Mouse (Mus musculus): ENCODE measurements around the gene Iars2. TPM values are rescaled to one million over a fixed set of nuclear protein-coding genes. Genes with fewer than 3 reads are reported as not detected.
A peak's percentile ranks its signal among the peaks of the same experiment; 100 is the strongest.

Gene Iars2
- polyA plus RNA-seq, 1 experiment = 9.0 TPM

- peaks cover 37% of the 10 kb centered on the region for H3K36me3 ChIP-seq (ENCODE audit: control insufficient read depth, insufficient read depth, low read length)
- peak overlapping the region; percentile 96 for H3K27ac ChIP-seq (ENCODE audit: insufficient read depth, low read depth, low read length)
- TF ChIP-seq CTCF (IDR thresholded peaks at IDR 0.05; ENCODE audit: extremely low read depth, insufficient read length, insufficient replicate concordance, low read depth, low read length) (no peak), POLR2A (IDR thresholded peaks at IDR 0.05; ENCODE audit: low read depth, low read length) (no peak; the same call in 1 of the 2 replicates)
- no peak overlapping the region for H3K4me3 ChIP-seq (ENCODE audit: low read depth, low read length)
- no peaks in the 10 kb centered on the region for H3K27me3 ChIP-seq (ENCODE audit: control insufficient read depth, insufficient read depth, low read length)
- H3K4me1 ChIP-seq (ENCODE audit: control insufficient read depth, insufficient read depth, insufficient read length, low read length) = peaks cover 11% of the 10 kb centered on the region
- WGBS = 38% methylated on average over 9 of the region's 9 CpGs
Measured at GRCm38 (mm10) chr1:185271373-185271772, 57.8 kb downstream of the Iars2 start.

GRCm38 (mm10) chr1:185270403-185271097 is 58.6 kb downstream of the Iars2 start:
- Histone ChIP-seq H3K36me3 (ENCODE audit: control insufficient read depth, insufficient read depth, low read length) (peaks cover 36% of the 10 kb centered on the region), H3K4me3 (ENCODE audit: low read depth, low read length) (no peak overlapping the region; the same call in 1 of the 2 replicates), H3K27me3 (ENCODE audit: control insufficient read depth, insufficient read depth, low read length) (no peaks in the 10 kb centered on the region), H3K4me1 (ENCODE audit: control insufficient read depth, insufficient read depth, insufficient read length, low read length) (peaks cover 11% of the 10 kb centered on the region), H3K27ac (ENCODE audit: insufficient read depth, low read depth, low read length) (peak overlapping the region; percentile 96)
- 33% methylated on average over 8 of the region's 8 CpGs for WGBS
- TF ChIP-seq POLR2A (IDR thresholded peaks at IDR 0.05; ENCODE audit: low read depth, low read length) (no peak), CTCF (IDR thresholded peaks at IDR 0.05; ENCODE audit: extremely low read depth, insufficient read length, insufficient replicate concordance, low read depth, low read length) (no peak)

DNA sequence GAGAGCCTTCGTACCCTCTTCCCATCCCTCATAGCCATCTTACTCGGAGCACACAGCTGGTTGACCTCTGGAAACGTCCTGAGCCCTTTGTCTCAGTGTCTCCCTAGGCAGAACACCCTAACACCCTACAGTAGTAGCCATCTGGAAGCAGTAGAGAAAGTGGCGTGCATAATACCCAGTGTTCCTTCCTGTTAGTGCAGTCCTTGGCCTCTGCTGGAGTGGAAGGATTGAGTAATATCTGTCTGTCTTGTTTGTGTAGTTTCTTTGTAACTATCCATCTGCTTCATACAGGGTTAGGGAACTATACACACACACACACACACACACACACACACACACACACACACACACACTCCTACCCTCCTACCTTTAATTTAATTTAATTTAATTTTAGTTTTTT is 60.5 kb downstream of the Iars2 start:
- Histone ChIP-seq H3K27ac (ENCODE audit: insufficient read depth, low read depth, low read length) (no peak overlapping the region), H3K4me1 (ENCODE audit: control insufficient read depth, insufficient read depth, insufficient read length, low read length) (peaks cover 11% of the 10 kb centered on the region), H3K4me3 (ENCODE audit: low read depth, low read length) (no peak overlapping the region), H3K27me3 (ENCODE audit: control insufficient read depth, insufficient read depth, low read length) (no peaks in the 10 kb centered on the region), H3K36me3 (ENCODE audit: control insufficient read depth, insufficient read depth, low read length) (peaks cover 40% of the 10 kb centered on the region)
- 91% methylated on average over 4 of the region's 4 CpGs for WGBS
- TF ChIP-seq POLR2A (IDR thresholded peaks at IDR 0.05; ENCODE audit: low read depth, low read length) = no peak

- Histone ChIP-seq H3K36me3 (ENCODE audit: control insufficient read depth, insufficient read depth, low read length) (peaks cover 55% of the 10 kb centered on the region), H3K27me3 (ENCODE audit: control insufficient read depth, insufficient read depth, low read length) (no peaks in the 10 kb centered on the region), H3K27ac (ENCODE audit: insufficient read depth, low read depth, low read length) (no peak overlapping the region), H3K4me3 (ENCODE audit: low read depth, low read length) (no peak overlapping the region), H3K4me1 (ENCODE audit: control insufficient read depth, insufficient read depth, insufficient read length, low read length) (no peaks in the 10 kb centered on the region)
- 70% methylated on average over 14 of the region's 14 CpGs for WGBS
- TF ChIP-seq CTCF (IDR thresholded peaks at IDR 0.05; ENCODE audit: extremely low read depth, insufficient read length, insufficient replicate concordance, low read depth, low read length) (peak; percentile 11; the same call in 1 of the 2 replicates), POLR2A (IDR thresholded peaks at IDR 0.05; ENCODE audit: low read depth, low read length) (no peak)
Measured at GRCm38 (mm10) chr1:185262565-185262964, 66.6 kb downstream of the Iars2 start.

DNA sequence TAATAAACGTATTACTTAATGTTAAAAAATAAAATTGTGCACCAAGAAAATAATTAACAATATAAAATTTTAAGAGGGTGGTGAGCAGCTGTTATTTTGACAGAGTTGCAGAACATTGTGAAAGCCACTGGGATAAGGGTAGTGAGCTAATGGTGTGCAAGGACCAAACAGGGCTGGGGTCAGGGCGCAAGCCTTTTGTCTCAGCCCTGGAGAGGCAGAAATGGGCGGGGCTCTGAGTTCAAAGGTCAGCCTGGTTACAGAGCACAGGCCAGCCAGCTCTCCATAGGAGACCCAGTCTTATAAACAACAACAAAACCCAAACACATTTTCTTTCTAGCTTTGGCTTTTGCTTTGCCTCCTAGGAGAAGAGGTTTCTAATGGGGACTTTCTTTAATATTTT is 72.4 kb downstream of the Iars2 start:
- Histone ChIP-seq H3K27me3 (ENCODE audit: control insufficient read depth, insufficient read depth, low read length) (no peaks in the 10 kb centered on the region), H3K36me3 (ENCODE audit: control insufficient read depth, insufficient read depth, low read length) (peaks cover 38% of the 10 kb centered on the region), H3K4me3 (ENCODE audit: low read depth, low read length) (no peak overlapping the region), H3K4me1 (ENCODE audit: control insufficient read depth, insufficient read depth, insufficient read length, low read length) (peaks cover 20% of the 10 kb centered on the region), H3K27ac (ENCODE audit: insufficient read depth, low read depth, low read length) (no peak overlapping the region)
- whole genome bisulfite sequencing = 46% methylated on average over 3 of the region's 3 CpGs
- TF ChIP-seq POLR2A (IDR thresholded peaks at IDR 0.05; ENCODE audit: low read depth, low read length) = no peak
- no peak for TF ChIP-seq CTCF (IDR thresholded peaks at IDR 0.05; ENCODE audit: extremely low read depth, insufficient read length, insufficient replicate concordance, low read depth, low read length)

GRCm38 (mm10) chr1:185255336-185255735 is 73.9 kb downstream of the Iars2 start:
- H3K4me3 ChIP-seq (ENCODE audit: low read depth, low read length) = no peak overlapping the region
- 94% methylated on average over 12 of the region's 12 CpGs for WGBS
- H3K27ac ChIP-seq (ENCODE audit: insufficient read depth, low read depth, low read length) = no peak overlapping the region
- peaks cover 24% of the 10 kb centered on the region for H3K4me1 ChIP-seq (ENCODE audit: control insufficient read depth, insufficient read depth, insufficient read length, low read length)
- no peak for TF ChIP-seq POLR2A (IDR thresholded peaks at IDR 0.05; ENCODE audit: low read depth, low read length)
- no peak for TF ChIP-seq CTCF (IDR thresholded peaks at IDR 0.05; ENCODE audit: extremely low read depth, insufficient read length, insufficient replicate concordance, low read depth, low read length)
- H3K36me3 ChIP-seq (ENCODE audit: control insufficient read depth, insufficient read depth, low read length) = peaks cover 37% of the 10 kb centered on the region
- H3K27me3 ChIP-seq (ENCODE audit: control insufficient read depth, insufficient read depth, low read length) = no peaks in the 10 kb centered on the region

DNA sequence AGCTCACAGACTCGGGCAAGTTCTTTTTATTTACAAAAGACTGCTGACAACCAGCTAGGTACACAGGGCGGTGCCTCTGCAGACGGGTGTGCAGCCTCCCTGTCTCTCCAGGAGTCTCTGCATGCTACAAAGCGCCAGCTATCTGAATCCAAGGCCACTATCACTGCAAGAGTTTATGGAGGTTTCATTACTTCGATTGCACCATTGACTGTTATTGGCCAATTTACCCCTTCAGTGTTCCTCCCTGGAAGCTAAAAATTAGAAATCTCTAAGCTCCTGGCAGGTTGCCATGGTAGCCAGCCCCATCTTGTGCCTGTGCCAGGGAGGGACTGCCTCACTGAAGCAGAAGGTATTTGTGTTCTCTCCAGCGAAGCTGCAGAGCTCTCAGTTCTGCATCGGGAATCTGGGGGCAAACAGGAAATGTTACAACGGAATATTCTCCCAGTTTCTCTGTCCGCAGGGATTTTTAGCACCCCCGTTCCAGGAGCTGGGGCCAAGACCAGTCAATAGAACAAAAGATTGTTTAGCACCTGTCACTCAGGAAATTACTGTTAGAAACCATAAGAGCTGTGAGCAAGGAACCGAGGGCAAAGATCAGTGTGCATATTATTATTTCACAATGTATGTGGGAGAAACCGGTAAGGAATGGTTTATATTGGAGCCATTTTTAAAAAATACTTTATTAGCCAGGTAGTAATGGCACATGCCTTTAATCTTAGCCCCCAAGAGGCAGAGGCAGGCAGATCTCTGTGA is 75.9 kb downstream of the Iars2 start:
- Histone ChIP-seq H3K4me1 (ENCODE audit: control insufficient read depth, insufficient read depth, insufficient read length, low read length) (peaks cover 24% of the 10 kb centered on the region), H3K27ac (ENCODE audit: insufficient read depth, low read depth, low read length) (peak overlapping the region; percentile 76), H3K4me3 (ENCODE audit: low read depth, low read length) (peak overlapping the region; percentile 18; the same call in 1 of the 2 replicates), H3K27me3 (ENCODE audit: control insufficient read depth, insufficient read depth, low read length) (no peaks in the 10 kb centered on the region), H3K36me3 (ENCODE audit: control insufficient read depth, insufficient read depth, low read length) (peaks cover 40% of the 10 kb centered on the region)
- WGBS = 27% methylated on average over 12 of the region's 12 CpGs
- TF ChIP-seq CTCF (IDR thresholded peaks at IDR 0.05; ENCODE audit: extremely low read depth, insufficient read length, insufficient replicate concordance, low read depth, low read length) (no peak), POLR2A (IDR thresholded peaks at IDR 0.05; ENCODE audit: low read depth, low read length) (no peak)
